Mouse (Mus musculus) right cerebral cortex, postnatal 10 days (tissue): ENCODE measurements at regions not wholly inside any gene's neighbourhood (a gene's known extent, or its start where the extent isn't known, plus 50 kb on each side); places are given as distances from the start of the nearest gene placed in this dataset.

Experiments used
- DNase-seq, 2 experiments: peaks; one replicate each; pipeline ENCODE4 v3.0.0; 2021; ENCODE audit warnings: low spot score in 2 of 2

DNA sequence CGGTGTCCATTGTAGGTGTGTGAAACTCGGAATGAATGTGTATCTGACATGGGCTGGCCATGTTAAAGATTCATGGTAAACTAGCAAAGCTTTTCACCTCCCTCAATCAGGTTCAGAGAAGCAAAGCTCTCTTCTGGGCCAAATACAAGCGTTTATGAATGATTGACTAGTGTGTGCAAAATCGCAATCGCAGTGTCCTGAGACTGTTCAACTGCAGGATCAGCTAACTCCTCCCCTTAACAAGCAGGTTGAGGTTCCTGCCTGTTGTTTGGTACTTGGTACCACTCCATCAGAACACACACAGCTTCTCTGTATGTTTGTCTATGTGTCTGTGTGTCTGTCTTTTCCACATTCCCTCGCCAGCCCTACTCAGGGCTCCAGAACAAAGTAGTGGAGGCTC is 458.6 kb downstream of the Cd83 start:
- DNase-seq: no peak

DNA sequence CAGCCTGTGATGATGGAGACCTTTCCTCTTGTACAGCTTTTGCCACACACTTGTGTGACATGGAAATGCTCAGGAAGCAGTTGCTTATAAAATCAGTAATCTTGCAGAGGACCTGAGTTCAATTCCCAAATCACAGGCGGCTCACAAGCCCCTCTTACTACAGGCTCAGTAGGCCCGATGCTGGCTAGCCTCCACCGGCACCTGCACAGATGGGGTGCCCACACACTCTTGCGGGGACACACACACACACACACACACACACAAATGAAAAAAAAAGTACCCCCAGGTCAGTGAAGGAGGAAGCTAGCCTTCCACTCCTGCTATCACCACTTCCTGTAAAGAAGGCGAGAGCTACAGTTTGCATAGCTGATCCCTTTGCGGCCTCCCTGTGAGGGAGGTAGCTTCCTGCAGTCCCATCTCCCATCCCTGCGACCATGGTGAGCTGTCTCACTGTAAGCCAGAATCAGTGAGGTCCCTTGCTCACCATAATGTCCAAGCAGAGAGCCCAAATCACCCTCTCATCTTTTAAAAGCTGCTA is 462.2 kb downstream of the Cd83 start:
- DNase-seq: no peak

DNA sequence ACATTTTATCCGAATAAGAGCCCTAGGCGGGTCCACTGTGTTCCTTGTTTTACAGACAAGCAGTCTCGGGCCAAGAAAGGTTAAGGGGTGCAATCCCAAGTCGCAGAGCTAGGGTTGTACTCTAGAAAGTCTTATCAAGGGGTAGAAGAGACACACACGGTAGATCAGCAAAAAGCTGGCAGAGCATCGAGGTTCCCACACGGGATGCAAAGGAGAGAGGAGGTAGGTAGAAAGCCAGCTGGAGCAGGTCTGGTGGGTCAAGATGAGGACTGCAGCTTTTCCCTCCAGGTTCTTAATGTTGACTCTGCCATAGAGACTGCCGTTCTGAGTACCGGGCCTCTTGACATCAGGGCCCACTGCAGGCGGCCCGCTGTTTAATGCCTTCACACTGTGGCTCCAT is 463.3 kb downstream of the Cd83 start:
- no peak for DNase-seq

DNA sequence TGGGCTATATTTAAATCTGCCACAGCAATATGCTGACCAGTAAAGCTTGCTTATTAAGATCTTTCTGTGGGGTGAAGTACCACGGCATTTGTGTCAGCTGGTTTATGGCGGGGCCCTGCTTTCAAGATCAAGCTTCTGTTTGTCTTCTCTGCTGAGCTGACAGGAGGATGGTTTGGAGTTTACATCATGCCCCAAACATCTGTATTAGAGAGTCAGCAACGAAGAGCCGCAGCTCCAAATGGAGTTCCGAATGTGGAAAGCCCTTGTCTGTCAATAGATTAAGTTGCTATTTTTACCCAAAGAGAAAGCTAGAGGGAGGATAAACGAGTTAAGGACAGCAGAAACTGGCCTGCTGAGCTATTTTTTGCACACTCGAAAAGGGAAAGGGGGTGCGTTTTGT is 463.8 kb downstream of the Cd83 start:
- DNase-seq: no peak

DNA sequence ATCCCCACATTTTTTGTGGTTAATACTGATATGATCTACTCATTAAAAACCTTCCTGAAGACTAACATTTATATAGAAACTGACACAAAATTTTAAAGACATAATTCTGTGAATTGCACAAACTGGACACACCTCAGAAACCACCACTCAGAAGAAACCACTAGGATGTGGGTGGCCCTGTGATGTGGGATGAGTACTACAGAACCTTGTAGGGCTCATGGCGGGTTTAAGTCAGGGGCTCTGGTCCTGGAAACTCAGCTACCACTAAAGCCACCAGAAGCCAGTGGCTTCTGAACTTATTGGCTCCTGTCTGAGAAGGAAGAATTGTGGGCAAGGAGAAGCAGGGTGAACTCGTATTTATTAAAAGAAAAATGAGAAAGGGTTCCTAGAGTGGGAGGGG is 464.5 kb downstream of the Cd83 start:
- DNase-seq: no peak

DNA sequence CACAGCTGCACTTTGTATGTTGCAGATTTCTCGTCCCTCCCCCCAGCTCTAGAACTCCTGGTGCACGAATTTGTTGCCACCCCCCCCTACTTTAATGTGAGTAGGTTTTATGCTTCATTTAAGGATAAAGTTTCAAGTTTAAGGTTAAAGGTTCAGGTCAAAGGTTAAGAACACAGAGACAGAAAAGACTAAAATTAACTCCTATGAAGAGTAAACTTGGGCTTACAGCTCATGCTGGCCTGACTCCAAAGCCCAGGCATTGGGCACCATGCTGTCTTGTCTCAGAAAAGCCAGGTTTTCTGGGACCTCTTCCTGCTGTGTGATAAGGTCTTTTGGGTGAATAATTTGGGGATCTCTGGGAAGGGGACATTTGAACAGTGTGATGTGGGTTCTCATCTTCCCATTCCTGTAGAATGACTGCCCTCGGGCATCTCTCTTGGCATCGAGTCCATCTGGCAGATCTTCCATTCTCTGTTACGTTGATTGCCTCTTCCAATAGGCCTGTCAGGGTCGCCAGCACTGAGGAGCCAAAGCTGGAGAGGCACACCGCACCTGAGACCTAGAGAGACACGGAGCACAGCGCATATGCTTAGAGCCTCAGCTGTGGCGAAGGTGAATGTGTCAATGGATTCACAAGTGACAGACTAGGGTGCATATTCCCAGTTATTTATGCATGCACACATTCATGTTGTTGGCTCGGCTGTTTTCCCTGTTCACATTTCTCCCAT is 466.1 kb downstream of the Cd83 start:
- no peak for DNase-seq

DNA sequence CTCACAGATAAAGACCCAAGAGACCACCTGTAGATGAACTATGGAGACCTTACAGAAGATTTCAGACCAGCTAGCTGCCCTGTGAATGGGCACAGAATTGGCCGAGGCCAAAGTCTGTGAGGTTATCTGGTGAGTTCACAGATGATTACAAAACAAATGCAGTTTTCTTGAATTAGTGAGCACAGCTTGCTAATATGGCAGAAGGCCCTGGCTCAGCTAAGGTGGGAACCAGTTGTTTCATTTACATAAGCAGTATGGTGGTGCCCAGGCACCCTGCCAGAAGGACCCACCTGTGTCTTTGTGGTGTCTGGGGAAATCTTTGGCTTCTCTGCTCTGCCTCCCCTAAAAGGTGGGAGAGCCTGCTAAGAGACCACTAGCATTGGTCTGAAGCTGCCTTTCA is 466.9 kb downstream of the Cd83 start:
- DNase-seq: no peak

DNA sequence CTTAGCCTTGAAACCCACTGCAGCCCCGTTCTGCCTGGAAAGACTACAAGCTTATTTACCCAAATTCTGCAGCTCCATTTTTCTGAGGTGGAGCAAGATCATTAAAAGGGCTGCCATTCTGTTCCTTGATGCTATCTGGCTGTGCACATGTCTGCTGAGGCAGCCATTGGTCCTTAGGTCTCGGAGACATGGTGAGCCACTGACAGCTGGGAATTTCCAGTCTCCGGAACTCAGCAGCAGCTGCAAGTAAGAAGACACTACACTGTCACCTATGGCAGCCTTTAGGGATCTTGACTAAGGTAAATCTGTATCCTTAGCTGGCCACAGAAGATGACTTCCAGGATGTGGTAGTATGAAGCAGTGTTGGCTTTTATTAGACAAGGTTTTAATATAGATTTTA is 467.9 kb downstream of the Cd83 start:
- DNase-seq: no peak

DNA sequence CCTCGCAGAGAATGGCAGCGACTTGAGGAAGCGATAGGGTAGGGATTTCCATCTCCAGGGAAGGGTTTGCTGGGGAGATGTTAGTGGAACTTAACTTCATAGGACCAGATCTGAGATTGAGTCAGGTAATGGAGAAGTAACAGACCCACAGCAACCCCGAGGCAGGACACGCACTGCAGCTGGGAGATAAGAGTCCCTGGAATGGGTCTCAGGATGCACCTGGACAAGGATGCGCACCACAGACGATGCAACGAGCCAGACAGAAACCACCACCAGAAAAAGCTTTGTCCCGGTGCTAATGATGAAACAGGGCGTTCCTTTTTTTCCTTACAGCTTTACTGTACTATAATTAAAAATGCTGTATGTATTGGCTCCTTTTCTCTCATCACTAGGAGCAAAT is 470.9 kb upstream of the Jarid2 start:
- DNase-seq: no peak

DNA sequence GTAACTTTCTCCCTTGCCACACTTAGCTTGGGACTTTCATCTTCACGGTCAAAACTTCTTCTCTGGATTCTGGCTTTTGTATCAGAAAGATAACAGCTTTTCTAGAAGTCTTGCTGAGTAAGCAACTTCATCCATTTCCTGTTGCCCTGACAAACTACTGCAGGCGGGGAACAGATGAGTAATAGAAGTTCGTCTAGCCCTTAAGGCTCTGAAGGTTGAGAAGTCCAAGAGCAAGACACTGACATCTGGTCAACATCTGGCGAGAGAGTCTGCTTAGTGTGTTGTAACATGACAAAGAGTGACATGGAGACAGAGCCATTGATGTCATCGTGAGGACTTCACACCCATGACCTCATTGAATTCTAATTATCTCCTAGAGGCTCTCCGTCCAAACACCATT is 469.2 kb upstream of the Jarid2 start:
- no peak for DNase-seq

DNA sequence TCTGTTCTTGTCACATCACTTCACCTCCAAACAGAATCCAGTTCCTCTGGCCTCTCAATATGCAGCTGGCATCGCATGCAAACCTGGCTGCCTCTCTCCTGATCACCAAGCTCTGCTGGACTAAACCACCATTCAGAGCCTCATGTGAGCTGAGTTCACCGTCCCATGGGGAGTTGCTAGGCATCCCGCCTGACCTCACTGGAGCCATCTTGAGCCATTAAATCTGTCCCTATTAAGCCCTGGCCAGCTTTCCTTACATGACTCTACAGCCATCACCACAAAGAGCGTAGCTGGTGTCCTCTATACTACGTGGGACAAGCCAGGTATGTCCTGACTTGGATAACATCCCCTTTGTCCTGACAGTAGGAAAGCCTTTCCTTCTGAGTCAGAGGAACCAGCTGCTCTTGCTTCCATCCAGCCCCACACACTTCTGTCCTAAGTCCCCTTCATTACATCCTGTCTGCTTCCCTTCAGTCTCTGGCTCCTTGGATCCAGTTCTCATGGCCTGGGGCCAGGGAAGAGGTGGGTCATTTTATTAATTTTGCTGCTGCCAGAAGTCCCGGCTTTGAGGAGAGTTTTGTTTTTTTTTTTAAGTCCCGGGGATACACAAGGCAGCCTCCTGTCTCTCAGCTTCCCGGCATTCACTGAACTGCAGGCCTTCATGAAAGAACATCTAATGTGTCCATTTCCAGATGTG is 468.5 kb upstream of the Jarid2 start:
- no peak for DNase-seq

DNA sequence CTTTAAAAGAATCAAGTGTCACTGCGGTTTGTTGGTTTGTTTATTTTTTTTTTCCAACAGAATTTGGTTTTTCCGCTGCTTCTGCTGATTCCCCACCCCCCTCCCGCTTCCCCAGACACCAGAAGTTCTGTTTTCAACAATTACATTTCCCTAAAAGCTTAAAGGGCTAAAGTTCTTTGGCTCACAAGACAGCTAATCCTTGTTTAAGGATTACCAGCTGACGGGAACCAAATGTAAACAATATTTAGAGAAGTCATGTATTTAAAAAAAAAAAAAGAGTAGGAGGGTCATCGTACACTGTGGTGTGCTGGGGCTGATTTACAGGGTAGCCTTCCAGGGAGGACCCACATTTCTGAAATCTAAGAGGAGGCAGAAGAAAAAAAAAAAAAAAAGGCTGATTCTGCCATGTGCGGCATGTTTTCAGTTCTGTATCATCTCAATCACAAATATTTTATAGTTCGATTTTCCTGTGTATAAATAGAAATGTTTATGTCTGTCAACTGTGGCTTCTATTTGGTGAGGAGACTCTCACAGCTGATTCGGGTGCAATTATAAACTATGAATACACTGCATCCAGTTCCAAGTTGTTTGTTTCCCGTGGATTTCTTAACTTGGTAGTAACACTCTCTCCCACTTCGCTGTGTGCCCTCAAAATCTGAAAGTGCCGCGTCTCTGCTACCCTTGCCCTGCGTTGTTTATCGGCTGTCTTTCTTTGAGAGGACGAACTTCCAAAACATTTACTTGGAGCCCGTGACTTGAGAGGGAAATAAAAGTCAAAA is 456.3 kb upstream of the Jarid2 start:
- DNase-seq: no peak

DNA sequence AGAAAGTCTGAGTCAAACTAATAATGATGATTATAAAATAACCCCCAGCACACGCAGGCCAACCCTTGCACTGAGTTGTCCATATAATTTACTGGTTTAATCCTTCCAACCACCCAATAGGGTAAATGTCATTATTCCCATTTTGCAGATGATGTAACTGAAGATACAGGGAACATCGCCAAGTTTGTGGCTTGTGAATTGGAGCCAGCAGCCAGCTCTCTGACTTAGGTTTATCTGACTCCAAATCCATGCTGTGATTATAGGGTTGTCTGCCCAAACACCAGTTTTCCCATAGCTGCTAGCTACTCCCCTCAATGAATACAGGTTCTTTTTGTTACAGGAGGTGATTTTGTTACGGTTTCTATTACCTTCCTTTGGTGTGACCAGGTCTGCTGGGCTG is 451.3 kb upstream of the Jarid2 start:
- DNase-seq: no peak

DNA sequence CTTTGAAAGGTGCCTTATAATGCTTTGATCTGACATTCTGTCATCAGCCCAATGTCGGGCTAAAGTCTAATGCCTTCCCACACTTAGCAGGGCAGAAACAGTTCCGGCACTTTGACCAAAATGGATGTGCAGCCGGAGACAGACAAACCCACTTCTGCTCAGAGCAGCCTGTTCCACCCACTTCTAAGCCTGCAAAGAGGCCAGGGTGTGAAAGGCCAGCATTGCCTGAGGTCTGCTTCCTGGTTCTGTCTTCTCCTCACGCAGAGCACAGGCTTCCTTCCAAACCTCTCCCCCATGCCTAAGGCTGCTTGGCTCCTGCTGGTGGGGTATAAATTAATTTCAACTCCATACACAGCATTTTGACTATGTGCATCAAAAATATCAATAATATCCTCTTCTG is 450.2 kb upstream of the Jarid2 start:
- DNase-seq: peak; percentile 53 to 63

DNA sequence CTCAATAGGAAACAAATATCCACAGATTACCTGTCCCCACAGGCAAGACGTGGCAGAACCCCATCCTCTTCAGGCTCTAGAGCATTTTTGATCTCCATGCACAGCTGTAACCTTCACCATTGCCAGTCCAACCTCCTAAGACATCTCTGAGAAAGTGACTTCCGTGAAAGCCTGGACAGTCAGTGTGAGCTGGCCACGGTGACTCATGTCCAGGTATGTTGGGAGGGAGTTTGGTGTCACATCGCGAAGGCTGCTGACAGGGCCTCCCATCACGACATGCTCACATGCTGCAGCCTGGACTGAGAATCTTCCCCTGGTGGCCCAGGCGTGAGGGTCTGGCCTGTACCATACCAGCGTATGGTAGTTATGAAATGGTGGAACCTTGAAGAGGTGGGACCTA is 449.0 kb upstream of the Jarid2 start:
- no peak for DNase-seq

DNA sequence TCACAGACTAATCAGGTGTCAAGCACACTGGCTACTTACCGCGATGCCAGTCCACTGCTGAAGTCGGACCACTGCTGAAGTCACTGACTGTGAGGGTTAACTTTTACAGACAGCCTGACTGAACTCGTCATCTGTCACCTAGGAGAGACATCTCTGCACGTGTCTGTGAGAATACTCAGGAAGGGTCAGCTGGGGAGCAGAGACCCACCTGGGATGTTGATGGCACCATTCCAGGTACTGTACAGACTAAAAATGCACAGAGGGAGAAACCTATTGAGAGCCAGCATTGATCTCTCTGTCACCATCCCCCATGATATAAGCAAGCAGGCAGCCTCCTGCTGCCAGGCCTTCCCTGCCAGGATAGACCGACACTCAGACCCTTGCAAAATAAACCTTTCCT is 447.5 kb upstream of the Jarid2 start:
- no peak for DNase-seq

DNA sequence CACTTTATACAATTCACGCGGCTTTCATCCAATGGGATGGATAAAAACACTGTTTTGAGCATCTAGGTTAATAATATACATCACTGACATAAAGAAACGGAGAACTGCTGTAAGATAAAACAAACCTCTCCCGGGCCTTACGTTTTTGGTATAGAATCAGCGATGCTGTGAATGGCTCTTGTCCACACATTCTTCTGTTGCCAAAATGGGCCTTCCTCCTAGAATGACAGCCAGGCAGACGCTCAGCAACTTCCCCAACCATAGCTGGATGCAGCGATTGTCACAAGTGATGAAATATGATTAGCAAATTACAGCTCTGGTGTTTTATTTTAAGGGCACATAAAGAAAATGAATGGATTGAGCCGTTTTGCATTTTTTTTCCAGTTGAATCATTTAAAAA is 447.0 kb upstream of the Jarid2 start:
- DNase-seq: no peak

DNA sequence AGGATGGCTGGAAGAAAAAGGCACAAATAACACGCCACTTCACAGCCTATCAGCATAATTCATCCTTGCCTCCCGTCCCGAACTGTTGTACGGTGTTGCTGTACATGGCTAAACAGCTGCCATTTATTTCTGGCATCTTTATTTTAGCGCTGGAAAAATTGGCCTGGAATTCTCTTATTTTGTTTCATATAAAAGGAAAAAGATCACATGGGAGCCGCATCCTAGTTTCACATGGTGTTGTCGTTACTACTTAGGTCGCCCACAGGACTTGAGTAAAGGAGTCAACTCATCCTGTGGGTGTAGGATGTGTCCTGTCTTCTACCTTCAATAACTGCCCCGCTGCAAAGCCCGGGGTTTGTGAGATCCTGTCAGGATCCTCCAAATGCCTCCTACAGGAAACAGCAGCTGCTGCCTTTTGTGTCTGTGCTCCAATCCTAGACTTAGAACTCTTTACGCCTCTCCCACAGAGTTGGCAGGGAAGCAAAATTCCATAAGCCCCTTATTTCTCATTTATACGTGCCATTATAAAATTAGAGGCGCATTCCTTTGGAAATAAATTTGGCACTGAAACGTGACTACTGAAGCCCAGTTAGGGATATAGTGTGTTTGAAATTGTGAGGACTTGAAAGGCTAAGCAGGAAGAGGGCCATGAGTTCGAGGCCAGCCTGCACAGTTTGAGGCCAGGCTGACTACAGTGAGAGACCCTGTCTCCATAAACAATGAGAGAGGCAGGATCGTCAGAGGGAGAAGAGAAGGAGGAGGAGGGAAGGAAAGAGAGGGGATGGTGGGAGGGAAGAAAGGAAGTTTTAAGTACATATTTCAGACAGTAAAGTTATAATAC is 446.3 kb upstream of the Jarid2 start:
- peak; percentile 60 to 74 for DNase-seq

DNA sequence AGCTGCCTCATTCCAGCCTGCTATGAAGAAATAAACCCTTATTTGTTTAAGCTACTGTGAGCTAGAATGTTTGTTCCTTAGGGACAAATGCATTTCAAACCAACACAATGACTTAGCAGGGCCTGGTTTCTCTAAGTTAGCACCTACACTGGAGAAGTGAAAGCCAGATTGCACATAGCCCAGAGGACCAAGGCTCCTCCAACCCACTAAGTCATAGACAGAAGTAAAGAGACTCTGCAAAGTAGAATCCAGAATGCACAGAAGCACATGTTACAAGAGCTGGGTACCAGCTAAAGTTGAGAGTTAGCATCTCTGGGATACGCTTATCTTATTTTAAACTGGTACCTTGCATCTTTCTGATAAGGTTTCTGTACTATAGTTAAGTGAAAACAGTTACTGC is 443.4 kb upstream of the Jarid2 start:
- DNase-seq: no peak

DNA sequence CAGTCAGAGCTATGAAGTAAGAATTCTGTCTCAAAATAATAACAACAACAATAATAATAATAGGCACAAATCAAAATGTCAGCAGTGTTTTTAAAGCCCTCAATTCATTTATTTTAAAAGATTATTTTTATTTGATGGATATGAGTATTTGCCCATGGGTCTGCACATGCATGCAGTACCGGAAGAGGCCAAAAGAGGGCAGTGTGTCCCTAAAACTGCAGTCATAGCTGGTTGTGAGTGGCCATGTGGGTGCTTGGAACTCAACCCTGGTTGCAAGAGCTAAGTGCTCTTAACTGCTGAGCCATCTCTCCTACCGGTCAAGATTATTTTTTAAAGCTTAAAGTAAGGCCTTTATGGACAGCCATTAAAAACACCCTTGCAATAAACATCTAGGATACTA is 439.1 kb upstream of the Jarid2 start:
- no peak for DNase-seq

DNA sequence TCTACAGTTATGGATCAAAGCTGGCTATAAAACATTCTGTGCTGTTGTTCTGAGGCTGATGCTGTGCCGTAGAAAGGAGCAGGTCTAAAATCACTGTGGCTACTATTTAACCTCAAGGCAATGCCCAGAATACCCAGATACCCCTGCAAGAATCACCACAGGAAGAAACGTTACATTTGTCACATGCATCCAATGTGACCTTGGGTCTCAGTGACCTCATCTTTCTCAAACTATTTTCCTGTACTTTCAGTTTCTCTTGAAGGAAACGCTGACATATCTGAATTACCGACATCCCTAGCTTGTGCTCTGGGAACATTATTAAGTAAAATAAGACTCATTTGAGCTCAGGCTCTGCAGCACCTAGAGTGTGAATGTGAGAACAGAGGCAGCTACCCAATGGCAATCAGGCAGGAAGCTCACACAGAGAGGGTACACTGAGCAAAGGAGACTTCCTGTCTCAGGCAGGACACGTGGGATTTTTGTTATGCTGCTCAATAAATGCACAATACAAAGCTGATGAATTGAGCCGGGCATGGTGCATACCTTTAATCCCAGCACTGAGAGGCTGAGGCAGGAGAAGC is 436.7 kb upstream of the Jarid2 start:
- no peak for DNase-seq
